Mouse (Mus musculus) kidney, adult 2 months (tissue): ENCODE data around the gene Cbx8.

Experiments
- CTCF ChIP-seq: fragments of 200-500 bp; conservative IDR thresholded peaks from 2 replicates; pipeline ENCODE4 v1.5.1; 2011; ENCODE audit warnings: low read depth, mild to moderate bottlenecking, control low read depth, low read length, moderate library complexity, mixed read lengths; ENCODE audit not compliant: insufficient read depth, insufficient read length
- POLR2A ChIP-seq: fragments of 200-500 bp; IDR thresholded peaks from one replicate; pipeline ENCODE4 v1.6.1; 2011; ENCODE audit warnings: low read depth, low read length, control low read depth

- TF ChIP-seq CTCF (no peak), POLR2A (no peak)
Measured at GRCm38 (mm10) chr11:119072986-119073385, 32.2 kb upstream of the Cbx8 start.
